In genomic region chr5:107499891-107500535, GRCm38 (mm10) we compare ENCODE assay signal across 27 mouse cellular contexts. TPM values are rescaled to one million over a fixed set of nuclear protein-coding genes. Genes with fewer than 3 reads are reported as not detected.
DNase-seq lines count a peak whose midpoint lies in the region; ATAC-seq and TF ChIP-seq lines count a peak whose summit lies in the region.
"Had no signal": no experiment of that assay in that cellular context is flagged by ENCODE, and none has a peak within 500 bp of the region (broad histone marks: within the 10 kb centered on the region; RNA-seq: fewer than 3 reads in every experiment).

No protein-coding gene starts in this region.

- peaks cover 12% of the 10 kb centered on the region for H3K36me3 ChIP-seq in forebrain, embryonic 15.5 days
- H3K36me3 ChIP-seq in forebrain, embryonic 11.5 days (ENCODE audit: control insufficient read depth, insufficient read depth, low read length), result no peaks in the 10 kb centered on the region
- H3K36me3 ChIP-seq in lung, embryonic 14.5 days (ENCODE audit: insufficient read depth), result no peaks in the 10 kb centered on the region
- no peaks in the 10 kb centered on the region for H3K36me3 ChIP-seq in lung, postnatal 0 days (ENCODE audit: insufficient read depth, low read length)
- H3K36me3 ChIP-seq: heart, embryonic 15.5 days; liver, embryonic 13.5 days had no signal

- TF ChIP-seq POLR2A in cortical plate, adult 2 months (IDR thresholded peaks at IDR 0.05; ENCODE audit: extremely low read depth, insufficient read depth, low read length), result no peak

- intact Hi-C loops in left cerebral cortex, postnatal 4 days (cut with DNase I), result loop anchor here (5.0 kb wide), 1 partner anchor 143 kb away; no protein-coding TSS in a partner anchor

- H3K4me2 ChIP-seq in forebrain, embryonic 15.5 days (replicated peaks), result peak overlapping the region; percentile 5
- no peak overlapping the region for H3K4me2 ChIP-seq in forebrain, embryonic 11.5 days (ENCODE audit: low read depth, low read length, severe bottlenecking)
- H3K4me2 ChIP-seq in lung, embryonic 14.5 days, result no peak overlapping the region
- no peak overlapping the region for H3K4me2 ChIP-seq in lung, postnatal 0 days (replicated peaks; ENCODE audit: low read depth, low read length)
- H3K4me2 ChIP-seq: embryonic facial prominence, embryonic 12.5 days; heart, embryonic 15.5 days; intestine, embryonic 15.5 days; liver, embryonic 13.5 days had no signal

- 66% methylated on average over 5 of the region's 5 CpGs for WGBS in forebrain, embryonic 15.5 days
- 89% methylated on average over 5 of the region's 5 CpGs for WGBS in forebrain, embryonic 11.5 days
- WGBS in lung, embryonic 14.5 days, result 81% methylated on average over 5 of the region's 5 CpGs
- WGBS in lung, postnatal 0 days, result 72% methylated on average over 5 of the region's 5 CpGs

- TF ChIP-seq CTCF in lung, embryonic 14.5 days (IDR thresholded peaks at IDR 0.05; ENCODE audit: low read depth), result no peak
- no peak for TF ChIP-seq CTCF in lung, postnatal 0 days (IDR thresholded peaks at IDR 0.05)
- no peak for TF ChIP-seq CTCF in cortical plate, adult 2 months (IDR thresholded peaks at IDR 0.05; ENCODE audit: extremely low read depth, insufficient read depth, low read length)

- H3K27me3 ChIP-seq in forebrain, embryonic 15.5 days, result no peaks in the 10 kb centered on the region
- H3K27me3 ChIP-seq in forebrain, embryonic 11.5 days (ENCODE audit: control insufficient read depth, insufficient read depth, low read length), result no peaks in the 10 kb centered on the region
- H3K27me3 ChIP-seq in lung, embryonic 14.5 days (ENCODE audit: insufficient read depth, low read length), result no peaks in the 10 kb centered on the region
- H3K27me3 ChIP-seq in lung, postnatal 0 days (replicated peaks; ENCODE audit: insufficient read depth, low read length), result no peaks in the 10 kb centered on the region
- H3K27me3 ChIP-seq: embryonic facial prominence, embryonic 12.5 days; heart, embryonic 15.5 days; hindbrain, embryonic 15.5 days; intestine, embryonic 15.5 days; liver, embryonic 13.5 days; megakaryocyte, embryonic 14.5 days; midbrain, embryonic 15.5 days; neural tube, embryonic 13.5 days had no signal

- no peak for ATAC-seq in forebrain, embryonic 15.5 days (replicated peaks)
- ATAC-seq in forebrain, embryonic 11.5 days (replicated peaks; ENCODE audit: low FRiP score), result no peak
- ATAC-seq in lung, embryonic 14.5 days (ENCODE audit: insufficient read depth), result no peak
- no peak for ATAC-seq in lung, postnatal 0 days
- ATAC-seq: intestine, embryonic 15.5 days; midbrain, embryonic 15.5 days had no signal

- peaks cover 48% of the 10 kb centered on the region for H3K4me1 ChIP-seq in forebrain, embryonic 15.5 days
- peaks cover 7% of the 10 kb centered on the region for H3K4me1 ChIP-seq in forebrain, embryonic 11.5 days (replicated peaks; ENCODE audit: control insufficient read depth, insufficient read depth, low read length)
- H3K4me1 ChIP-seq in lung, embryonic 14.5 days (ENCODE audit: insufficient read depth), result no peaks in the 10 kb centered on the region
- no peaks in the 10 kb centered on the region for H3K4me1 ChIP-seq in lung, postnatal 0 days (ENCODE audit: insufficient read depth, low read depth, low read length)
- H3K4me1 ChIP-seq in cortical plate, adult 2 months (ENCODE audit: control insufficient read depth, insufficient read depth, low read length), result peaks cover 2% of the 10 kb centered on the region
- H3K4me1 ChIP-seq: heart, embryonic 15.5 days; intestine, embryonic 15.5 days; liver, embryonic 13.5 days; megakaryocyte, embryonic 14.5 days had no signal

- peak overlapping the region; percentile 50 for H3K27ac ChIP-seq in forebrain, embryonic 15.5 days (replicated peaks)
- H3K27ac ChIP-seq in forebrain, embryonic 11.5 days (ENCODE audit: low read depth, low read length), result no peak overlapping the region
- no peak overlapping the region for H3K27ac ChIP-seq in lung, embryonic 14.5 days (ENCODE audit: low read depth)
- H3K27ac ChIP-seq in lung, postnatal 0 days (ENCODE audit: low read length), result no peak overlapping the region
- no peak overlapping the region for H3K27ac ChIP-seq in cortical plate, adult 2 months (ENCODE audit: insufficient read depth, low read length)
- H3K27ac ChIP-seq: embryonic facial prominence, embryonic 12.5 days; heart, embryonic 15.5 days; hindbrain, embryonic 15.5 days; intestine, embryonic 15.5 days; liver, embryonic 13.5 days; midbrain, embryonic 15.5 days; neural tube, embryonic 13.5 days had no signal

- TF ChIP-seq EP300 in lung, postnatal 0 days (IDR thresholded peaks at IDR 0.05), result no peak

- H3K4me3 ChIP-seq in forebrain, embryonic 15.5 days, result no peak overlapping the region
- no peak overlapping the region for H3K4me3 ChIP-seq in forebrain, embryonic 11.5 days (ENCODE audit: low read depth, low read length)
- no peak overlapping the region for H3K4me3 ChIP-seq in lung, embryonic 14.5 days (ENCODE audit: low read depth, low read length)
- no peak overlapping the region for H3K4me3 ChIP-seq in lung, postnatal 0 days (ENCODE audit: low read depth, low read length)
- peak overlapping the region; percentile 36 for H3K4me3 ChIP-seq in cortical plate, adult 2 months (ENCODE audit: insufficient read depth, low read length)
- H3K4me3 ChIP-seq: embryonic facial prominence, embryonic 12.5 days; heart, embryonic 15.5 days; intestine, embryonic 15.5 days; liver, embryonic 13.5 days; megakaryocyte, embryonic 14.5 days; myocyte had no signal

- DNase-seq in forebrain, embryonic 11.5 days (ENCODE audit: low spot score), result no peak
- peak; percentile 30 for DNase-seq in lung, embryonic 14.5 days
- DNase-seq in lung, postnatal 0 days (ENCODE audit: low spot score), result no peak
- DNase-seq in cerebellum, adult 9-10 months, result peak; percentile 86
- no peak for DNase-seq in gastrocnemius, postnatal 10 days
- DNase-seq in left cerebral cortex, postnatal 4 days, result no peak
- DNase-seq: adrenal gland, postnatal 36 days; heart, postnatal 4 days; kidney, adult 8-10 months; kidney, postnatal 14 days; liver, embryonic 13.5 days; lung, adult 2 months; lung, postnatal 36 days; retina, postnatal 1 day; thymus, postnatal 14 days had no signal

- no peak overlapping the region for H3K9ac ChIP-seq in forebrain, embryonic 15.5 days (replicated peaks)
- no peak overlapping the region for H3K9ac ChIP-seq in forebrain, embryonic 11.5 days (ENCODE audit: low read length)
- H3K9ac ChIP-seq in lung, embryonic 14.5 days, result no peak overlapping the region
- no peak overlapping the region for H3K9ac ChIP-seq in lung, postnatal 0 days (replicated peaks; ENCODE audit: low read depth)
- H3K9ac ChIP-seq: embryonic facial prominence, embryonic 12.5 days; heart, embryonic 15.5 days; intestine, embryonic 15.5 days; liver, embryonic 13.5 days; midbrain, embryonic 15.5 days had no signal

- H3K9me3 ChIP-seq in forebrain, embryonic 15.5 days, result no peaks in the 10 kb centered on the region
- no peaks in the 10 kb centered on the region for H3K9me3 ChIP-seq in forebrain, embryonic 11.5 days (ENCODE audit: control insufficient read depth, low read length)
- no peaks in the 10 kb centered on the region for H3K9me3 ChIP-seq in lung, embryonic 14.5 days (ENCODE audit: low read depth, low read length)
- H3K9me3 ChIP-seq in lung, postnatal 0 days (ENCODE audit: low read length), result no peaks in the 10 kb centered on the region
- H3K9me3 ChIP-seq: embryonic facial prominence, embryonic 12.5 days; heart, embryonic 15.5 days; hindbrain, embryonic 15.5 days; intestine, embryonic 15.5 days; liver, embryonic 13.5 days; megakaryocyte, embryonic 14.5 days; midbrain, embryonic 15.5 days; neural tube, embryonic 13.5 days had no signal

RNA-seq across cellular contexts. Expression of gene Gm42669, which starts 7.4 kb away (rescaled TPM):
- 0.43 and 0.52 TPM in 2 replicates for polyA plus RNA-seq in forebrain, embryonic 15.5 days (2015; fragmentation: Nextera tagmentation; extraction: Ambion mirVana)
- polyA plus RNA-seq in forebrain, embryonic 11.5 days (2014; fragmentation: Nextera tagmentation; extraction: Ambion mirVana), result 0.48 and 0.63 TPM in 2 replicates
- 0.41 and 0.43 TPM in 2 replicates for polyA plus RNA-seq in lung, embryonic 14.5 days (2014; fragmentation: Nextera tagmentation; extraction: Ambion mirVana)
- 0.11 and 0.19 TPM in 2 replicates for polyA plus RNA-seq in lung, postnatal 0 days (2015; fragmentation: Nextera tagmentation; extraction: Ambion mirVana)
- polyA plus RNA-seq in cortical plate, adult 2 months (2012; rRNA removed), result 0.89 and 0.96 TPM in 2 replicates
- total RNA-seq in gastrocnemius, postnatal 10 days (2021), result under 1 TPM in 1 of 2 experiments, not detected in 1; 0.18 TPM
- under 1 TPM; 0.32 to 0.48 TPM for total RNA-seq in left cerebral cortex, postnatal 4 days (2021)
- total RNA-seq: adrenal gland, postnatal 36 days; gastrocnemius, adult 18-20 months had no signal
- polyA plus RNA-seq: gonadal fat pad, adult 2 months had no signal

RNA-seq across cellular contexts. Expression of gene 1700028K03Rik, which starts 34.5 kb away (rescaled TPM):
- 0.19 and 0.31 TPM in 2 replicates for polyA plus RNA-seq in forebrain, embryonic 15.5 days (2015; fragmentation: Nextera tagmentation; extraction: Ambion mirVana)
- 0.16 TPM in 1 of 2 replicates, not detected in the other for polyA plus RNA-seq in forebrain, embryonic 11.5 days (2014; fragmentation: Nextera tagmentation; extraction: Ambion mirVana)
- 0.04 and 0.09 TPM in 2 replicates for polyA plus RNA-seq in lung, embryonic 14.5 days (2014; fragmentation: Nextera tagmentation; extraction: Ambion mirVana)
- polyA plus RNA-seq in lung, postnatal 0 days (2015; fragmentation: Nextera tagmentation; extraction: Ambion mirVana), result 0.06 and 0.18 TPM in 2 replicates
- polyA plus RNA-seq in cortical plate, adult 2 months (2012; rRNA removed), result 0.73 and 0.81 TPM in 2 replicates
- under 1 TPM in 1 of 2 experiments, not detected in 1; 0.05 TPM for total RNA-seq in gastrocnemius, postnatal 10 days (2021)
- total RNA-seq in left cerebral cortex, postnatal 4 days (2021), result under 1 TPM; 0.30 to 0.32 TPM
- total RNA-seq: heart, postnatal 4 days had no signal
- polyA plus RNA-seq: gonadal fat pad, adult 2 months; lung, adult 2 months; myocyte had no signal

Comparison
In these comparisons a context has a peak if more than half of its experiments do, and no peak if none do; other contexts are left out.
1. DNase-seq: peak in lung, embryonic 14.5 days (single experiment) and cerebellum, adult 9-10 months (single experiment); none in forebrain, embryonic 11.5 days (single experiment), lung, postnatal 0 days (single experiment), gastrocnemius, postnatal 10 days (single experiment) and left cerebral cortex, postnatal 4 days (single experiment).